Mouse (Mus musculus) lung, embryonic 14.5 days (tissue): ENCODE measurements around the gene Gm49380. TPM values are rescaled to one million over a fixed set of nuclear protein-coding genes. Genes with fewer than 3 reads are reported as not detected.

ENCODE experiments used
- ATAC-seq: fragments of 200-750 bp; cut with Nextera tagmentation; 2 replicates; pipeline ENCODE4 v1.8.0; 2017; ENCODE audit warnings: mild to moderate bottlenecking, moderate TSS enrichment, moderate library complexity; ENCODE audit not compliant: insufficient read depth
- DNase-seq: peaks from one replicate; pipeline ENCODE4 v3.0.0-alpha.2; 2015
- H3K27ac ChIP-seq: fragments of 300-500 bp; sonication (generic); 2 replicates; pipeline ENCODE4 v1.5.1; 2014; ENCODE audit warnings: low read depth, mild to moderate bottlenecking, moderate library complexity
- H3K27me3 ChIP-seq: fragments of 300-500 bp; sonication (generic); 2 replicates; pipeline ENCODE4 v1.6.1; 2014; ENCODE audit warnings: low read length, control low read depth; ENCODE audit not compliant: insufficient read depth
- H3K36me3 ChIP-seq: fragments of 300-500 bp; sonication (generic); 2 replicates; pipeline ENCODE4 v1.6.1; 2014; ENCODE audit warnings: control low read depth; ENCODE audit not compliant: insufficient read depth
- H3K4me1 ChIP-seq: fragments of 300-500 bp; sonication (generic); 2 replicates; pipeline ENCODE4 v1.6.1; 2014; ENCODE audit warnings: antibody characterized with exemption, control low read depth; ENCODE audit not compliant: insufficient read depth
- H3K4me2 ChIP-seq: fragments of 300-500 bp; sonication (generic); 2 replicates; pipeline ENCODE4 v1.6.1; 2014; ENCODE audit warnings: mild to moderate bottlenecking
- H3K4me3 ChIP-seq: fragments of 300-500 bp; sonication (generic); 2 replicates; pipeline ENCODE4 v1.5.1; 2014; ENCODE audit warnings: low read depth, low read length
- H3K9ac ChIP-seq: fragments of 300-500 bp; sonication (generic); 2 replicates; pipeline ENCODE4 v1.6.1; 2014
- H3K9me3 ChIP-seq: fragments of 300-500 bp; sonication (generic); 2 replicates; pipeline ENCODE4 v1.6.1; 2016; ENCODE audit warnings: low read depth, low read length, control low read depth
- CTCF ChIP-seq: IDR thresholded peaks from 2 replicates; pipeline ENCODE4 v1.5.1; 2016; ENCODE audit warnings: antibody characterized with exemption, low read depth
- WGBS: fragments of 180-500 bp; shearing (Covaris S2); extraction: QIAGEN DNeasy Blood & Tissue Kit; methylation state at CpG from one replicate; pipeline ENCODE4 v1.1.7; 2014; 5-methylcytosine and 5-hydroxymethylcytosine counted together
- polyA plus RNA-seq: library from polyadenylated mRNA; unstranded; fragments of >200 nt; fragmentation: Nextera tagmentation; extraction: Ambion mirVana; gene quantifications from 2 replicates; pipeline ENCODE4 v1.2.1, GENCODE M21; 2014

The Gm49380 gene
- polyA plus RNA-seq, 1 experiment from 2014 or later = 0.32 TPM

GRCm38 (mm10) chr9:44137846-44138245, 24.5 kb upstream of the Gm49380 start:
- no peak for DNase-seq
- H3K36me3 ChIP-seq = peaks cover 55% of the 10 kb centered on the region

DNA sequence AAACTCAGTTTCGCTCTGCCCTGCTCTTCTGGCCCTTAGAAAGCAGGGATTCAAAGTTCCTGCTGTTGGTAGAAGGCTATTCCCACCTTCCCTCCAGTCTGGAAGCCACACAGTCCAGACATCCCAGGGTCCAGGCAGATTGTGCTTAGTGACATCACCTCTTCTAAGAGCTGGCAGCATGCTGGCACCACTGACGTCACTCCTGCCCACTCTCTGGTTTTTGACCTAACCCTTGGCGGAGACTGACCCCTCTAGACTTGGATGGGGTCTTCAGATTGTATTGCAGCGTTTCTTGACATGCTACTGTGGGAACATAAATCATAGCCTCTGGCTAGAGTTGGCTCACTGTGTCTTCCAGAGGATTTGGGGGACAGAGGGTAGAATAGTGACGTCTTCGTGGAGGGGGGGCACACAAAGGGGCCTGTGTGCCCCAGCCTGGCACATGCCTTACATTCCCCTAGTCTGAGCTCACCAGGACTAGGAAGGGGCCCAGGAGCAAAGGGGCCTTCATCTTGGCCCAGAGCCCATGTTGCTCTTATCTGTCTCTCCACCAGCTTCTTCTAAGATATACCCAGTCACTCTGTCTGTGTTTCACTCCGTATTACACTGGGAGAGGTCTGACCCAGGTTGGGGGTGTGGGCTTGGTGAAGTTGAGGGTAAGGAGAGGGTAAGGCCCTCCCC, 22.6 kb upstream of the Gm49380 start:
- TF ChIP-seq CTCF = no peak
- peaks cover 37% of the 10 kb centered on the region for H3K36me3 ChIP-seq
- WGBS = 31% methylated on average over 7 of the region's 7 CpGs
- ATAC-seq (peak; percentile 22; the same call in 1 of the 2 replicates), DNase-seq (peak; percentile 56)
- no peaks in the 10 kb centered on the region for H3K9me3 ChIP-seq
- peaks cover 13% of the 10 kb centered on the region for H3K4me1 ChIP-seq
- H3K27me3 ChIP-seq = peaks cover 8% of the 10 kb centered on the region
- H3K4me3 ChIP-seq = peak overlapping the region; percentile 61
- H3K9ac ChIP-seq = peak overlapping the region; percentile 68
- H3K4me2 ChIP-seq = peak overlapping the region; percentile 89
- H3K27ac ChIP-seq = peak overlapping the region; percentile 81

More at GRCm38 (mm10) chr9:44137846-44138245, 24.5 kb upstream of the Gm49380 start:
- no peak overlapping the region for H3K4me2 ChIP-seq
- ATAC-seq = no peak
- H3K9me3 ChIP-seq = no peaks in the 10 kb centered on the region
- peaks cover 13% of the 10 kb centered on the region for H3K4me1 ChIP-seq
- H3K27ac ChIP-seq = no peak overlapping the region
- peaks cover 8% of the 10 kb centered on the region for H3K27me3 ChIP-seq
- no peak overlapping the region for H3K9ac ChIP-seq
- TF ChIP-seq CTCF = no peak
- H3K4me3 ChIP-seq = no peak overlapping the region
- 22% methylated on average over 4 of the region's 4 CpGs for WGBS

DNA sequence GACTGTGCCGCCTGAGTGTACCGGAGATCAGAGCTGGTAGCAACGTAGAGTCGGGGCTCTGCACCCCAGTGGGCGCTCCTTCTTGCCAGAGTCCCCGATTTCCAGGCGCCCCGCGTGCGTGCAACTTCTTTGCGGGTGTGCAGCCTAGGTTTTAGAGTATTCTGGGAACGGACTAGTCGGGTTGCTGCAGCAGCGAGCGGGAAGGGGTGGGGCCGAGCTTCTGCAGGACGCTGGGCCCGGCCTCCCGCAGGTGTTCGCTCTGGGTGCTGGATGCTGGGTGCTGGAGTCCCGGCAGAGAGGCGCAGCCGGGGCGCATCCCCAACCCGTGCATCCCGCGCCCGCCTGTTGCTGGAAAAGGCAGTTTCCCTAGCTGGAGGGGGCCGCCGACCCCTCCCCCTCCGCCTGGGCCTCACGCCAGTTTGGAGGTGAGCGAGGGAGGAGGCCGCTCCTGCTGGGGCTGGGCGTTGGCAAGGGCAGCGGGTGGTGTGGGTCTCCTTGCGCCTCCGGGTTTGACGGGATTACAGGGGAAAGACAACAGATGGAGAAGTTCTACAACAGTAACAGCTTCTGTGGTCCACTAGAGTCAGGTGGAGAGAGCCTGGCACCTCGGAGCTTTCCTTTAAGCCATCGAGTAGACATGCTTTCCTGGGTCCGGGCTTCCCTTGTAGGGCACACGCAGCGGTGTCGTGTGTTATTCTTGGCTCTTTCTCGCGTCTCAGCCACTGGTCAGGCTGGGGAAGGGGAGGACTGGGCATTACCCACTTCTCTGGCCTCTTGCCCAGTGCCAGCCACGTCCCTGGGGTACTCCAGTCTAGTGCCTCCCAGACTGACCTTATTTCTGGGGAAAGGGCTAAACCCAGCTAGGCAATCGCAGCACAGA, 21.8 kb upstream of the Gm49380 start:
- Histone ChIP-seq H3K9ac (peak overlapping the region; percentile 68), H3K4me2 (peak overlapping the region; percentile 89), H3K27ac (peak overlapping the region; percentile 81), H3K36me3 (peaks cover 29% of the 10 kb centered on the region), H3K4me3 (peak overlapping the region; percentile 61), H3K9me3 (no peaks in the 10 kb centered on the region), H3K4me1 (peaks cover 16% of the 10 kb centered on the region), H3K27me3 (peaks cover 8% of the 10 kb centered on the region)
- DNase-seq = peak; percentile 67
- 2% methylated on average over 48 of the region's 49 CpGs for WGBS
- TF ChIP-seq CTCF = no peak; the same call in 1 of the 2 replicates
- peak; percentile 1; the same call in 1 of the 2 replicates for ATAC-seq

DNA sequence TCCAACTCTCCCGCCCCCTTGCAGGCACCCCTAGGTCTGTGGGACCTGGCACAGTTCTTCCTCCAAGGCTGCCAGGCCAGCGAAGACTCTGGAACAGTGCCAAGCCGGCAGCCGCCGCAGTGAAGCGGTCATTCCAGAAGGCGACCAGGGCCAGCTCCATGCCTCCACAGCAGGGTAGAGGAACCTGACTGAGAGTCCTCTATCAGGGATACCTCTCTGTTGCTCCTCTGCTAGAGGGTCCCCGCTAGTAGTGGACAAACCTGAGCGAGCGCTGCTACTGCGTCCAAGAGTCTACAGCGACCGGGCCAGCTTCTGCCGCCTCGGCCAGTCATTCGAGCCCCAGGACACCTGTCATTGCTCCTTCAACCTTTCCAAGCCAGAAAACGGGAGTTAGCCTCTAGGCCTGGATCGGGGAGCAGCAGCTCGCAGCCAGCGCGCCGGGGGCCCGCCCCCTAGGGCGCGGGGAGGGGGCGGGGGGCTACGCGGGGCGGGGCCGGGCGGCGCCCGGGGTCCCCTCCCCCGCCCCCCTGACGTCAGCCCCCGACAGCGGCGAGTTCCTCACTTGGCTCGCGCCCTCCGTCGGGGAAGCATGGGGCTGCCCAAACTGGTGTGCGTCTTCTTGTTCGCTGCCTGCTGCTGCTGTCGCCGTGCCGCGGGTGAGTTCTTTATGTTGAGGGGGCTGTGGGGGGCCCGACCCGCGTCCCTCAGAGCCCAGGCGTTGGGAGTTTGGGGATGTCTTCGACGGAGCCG, 21.0 kb upstream of the Gm49380 start, which contains the start of gene Mcam:
TSS of gene Mcam (plus strand) at position 369 of the 750 bp plus-strand sequence.
- peak; percentile 18; the same call in 1 of the 2 replicates for TF ChIP-seq CTCF
- Histone ChIP-seq H3K27ac (peak within 1 kb of the TSS; percentile 81), H3K4me2 (peak within 1 kb of the TSS; percentile 89), H3K4me3 (peak within 1 kb of the TSS; percentile 61), H3K9me3 (no peaks in the 10 kb centered on the region), H3K4me1 (peaks cover 20% of the 10 kb centered on the region), H3K9ac (peak within 1 kb of the TSS; percentile 68), H3K27me3 (peaks cover 8% of the 10 kb centered on the region), H3K36me3 (peaks cover 21% of the 10 kb centered on the region)
- DNase-seq (peak; percentile 79), ATAC-seq (peak; percentile 16)
- WGBS = under 1% methylated on average over 53 of the region's 55 CpGs

- H3K36me3 ChIP-seq = peaks cover 12% of the 10 kb centered on the region
- peak overlapping the region; percentile 61 for H3K4me3 ChIP-seq
- H3K27ac ChIP-seq = peak overlapping the region; percentile 81; the same call in 1 of the 2 replicates
- ATAC-seq = no peak
- peak overlapping the region; percentile 89 for H3K4me2 ChIP-seq
- TF ChIP-seq CTCF = no peak
- 6% methylated on average over 2 of the region's 2 CpGs for WGBS
- no peak for DNase-seq
- H3K9ac ChIP-seq = peak overlapping the region; percentile 2; the same call in 1 of the 2 replicates
- peaks cover 20% of the 10 kb centered on the region for H3K4me1 ChIP-seq
- peaks cover 8% of the 10 kb centered on the region for H3K27me3 ChIP-seq
- no peaks in the 10 kb centered on the region for H3K9me3 ChIP-seq
Observed at GRCm38 (mm10) chr9:44133287-44133686, 20.0 kb upstream of the Gm49380 start.

- H3K36me3 ChIP-seq = peaks cover 7% of the 10 kb centered on the region
- no peak overlapping the region for H3K4me3 ChIP-seq
- H3K27ac ChIP-seq = peak overlapping the region; percentile 40; the same call in 1 of the 2 replicates
- H3K9ac ChIP-seq = no peak overlapping the region
- no peaks in the 10 kb centered on the region for H3K9me3 ChIP-seq
- peak overlapping the region; percentile 89; the same call in 1 of the 2 replicates for H3K4me2 ChIP-seq
- 47% methylated on average over 5 of the region's 5 CpGs for WGBS
- DNase-seq (no peak), ATAC-seq (no peak)
- H3K4me1 ChIP-seq = peaks cover 20% of the 10 kb centered on the region
- H3K27me3 ChIP-seq = peaks cover 8% of the 10 kb centered on the region
- no peak for TF ChIP-seq CTCF
Observed at GRCm38 (mm10) chr9:44132200-44132599, 18.9 kb upstream of the Gm49380 start.
